Mouse (Mus musculus) liver, postnatal 0 days (tissue): ENCODE measurements around the gene Cdkn3. TPM values are rescaled to one million over a fixed set of nuclear protein-coding genes. Genes with fewer than 3 reads are reported as not detected.

Experiments
- ATAC-seq: fragments of 200-750 bp; cut with Nextera tagmentation; 2 replicates; pipeline ENCODE4 v1.8.0; 2017; ENCODE audit warnings: mild to moderate bottlenecking, moderate library complexity
- DNase-seq: peaks from one replicate; pipeline ENCODE4 v3.0.0-alpha.2; 2016
- H3K27ac ChIP-seq: fragments of 300-500 bp; sonication (generic); 2 replicates; pipeline ENCODE4 v1.5.1; 2014; ENCODE audit warnings: antibody characterized with exemption, moderate library complexity, mild to moderate bottlenecking, low read depth
- H3K27me3 ChIP-seq: fragments of 300-500 bp; sonication (generic); 2 replicates; pipeline ENCODE4 v1.6.1; 2014; ENCODE audit warnings: low read length, control low read depth, mixed read lengths; ENCODE audit not compliant: insufficient read depth
- H3K36me3 ChIP-seq: fragments of 300-500 bp; sonication (generic); replicated peaks from 2 replicates; pipeline ENCODE4 v1.6.1; 2014; ENCODE audit warnings: mild to moderate bottlenecking, control low read depth, low read length, moderate library complexity, mixed read lengths; ENCODE audit not compliant: insufficient read depth
- H3K4me1 ChIP-seq: fragments of 300-500 bp; sonication (generic); 2 replicates; pipeline ENCODE4 v1.6.1; 2014; ENCODE audit warnings: antibody characterized with exemption, mild to moderate bottlenecking, control low read depth; ENCODE audit not compliant: insufficient read depth
- H3K4me2 ChIP-seq: fragments of 300-500 bp; sonication (generic); 2 replicates; pipeline ENCODE4 v1.6.1; 2014; ENCODE audit warnings: low read depth, mild to moderate bottlenecking, low read length, moderate library complexity, mixed read lengths
- H3K4me3 ChIP-seq: fragments of 300-500 bp; sonication (generic); 2 replicates; pipeline ENCODE4 v1.5.1; 2014; ENCODE audit warnings: low read depth, low read length
- H3K9ac ChIP-seq: fragments of 300-500 bp; sonication (generic); replicated peaks from 2 replicates; pipeline ENCODE4 v1.6.1; 2014; ENCODE audit warnings: mild to moderate bottlenecking, moderate library complexity
- H3K9me3 ChIP-seq: fragments of 300-500 bp; sonication (generic); 2 replicates; pipeline ENCODE4 v1.6.1; 2016; ENCODE audit warnings: mild to moderate bottlenecking, control low read depth, low read length, mixed read lengths
- CTCF ChIP-seq: sonication (generic); IDR thresholded peaks from 2 replicates; pipeline ENCODE4 v1.5.1; 2016; ENCODE audit warnings: antibody characterized with exemption, low read depth
- EP300 ChIP-seq: IDR thresholded peaks from 2 replicates; pipeline ENCODE4 v1.6.1; 2016; ENCODE audit warnings: antibody characterized with exemption, low read depth, mild to moderate bottlenecking
- WGBS: fragments of 180-500 bp; shearing (Covaris S2); extraction: QIAGEN DNeasy Blood & Tissue Kit; methylation state at CpG from one replicate; pipeline ENCODE4 v1.1.7; 2014; ENCODE audit not compliant: insufficient replicate concordance; 5-methylcytosine and 5-hydroxymethylcytosine counted together
- polyA plus RNA-seq: library from polyadenylated mRNA; unstranded; fragments of >200 nt; fragmentation: Nextera tagmentation; extraction: Ambion mirVana; gene quantifications from 2 replicates; pipeline ENCODE4 v1.2.1, GENCODE M21; 2015

The Cdkn3 gene
- polyA plus RNA-seq, 1 experiment from 2014 or later = 70.1 TPM

DNA sequence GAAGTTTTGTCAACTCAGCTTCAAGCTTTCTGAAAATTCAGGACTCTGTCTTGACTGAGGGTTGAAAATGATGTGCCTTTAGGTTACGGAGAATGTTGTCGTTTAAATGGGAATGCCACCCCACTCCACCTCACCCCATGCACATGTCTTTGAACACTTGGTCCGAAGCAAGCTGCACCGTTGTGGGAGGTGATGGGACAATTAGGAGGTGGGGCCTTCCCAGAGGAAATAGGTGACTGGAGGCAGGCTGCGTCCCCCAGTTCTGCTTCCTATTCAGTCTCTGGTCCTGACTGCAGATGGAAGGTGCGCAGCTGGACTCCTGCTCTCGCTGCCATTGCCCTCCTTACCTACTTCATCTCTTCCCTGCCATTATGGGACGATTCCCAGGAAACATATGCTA is 4.5 kb upstream of the Cdkn3 start:
- 89% methylated on average over 8 of the region's 8 CpGs for WGBS
- Histone ChIP-seq H3K4me1 (no peaks in the 10 kb centered on the region; the same call in 1 of the 2 replicates), H3K9ac (no peak overlapping the region), H3K9me3 (no peaks in the 10 kb centered on the region), H3K36me3 (no peaks in the 10 kb centered on the region), H3K27me3 (no peaks in the 10 kb centered on the region), H3K27ac (no peak overlapping the region), H3K4me2 (no peak overlapping the region), H3K4me3 (no peak overlapping the region)
- DNase-seq (no peak), ATAC-seq (no peak)
- TF ChIP-seq CTCF (no peak), EP300 (no peak)

DNA sequence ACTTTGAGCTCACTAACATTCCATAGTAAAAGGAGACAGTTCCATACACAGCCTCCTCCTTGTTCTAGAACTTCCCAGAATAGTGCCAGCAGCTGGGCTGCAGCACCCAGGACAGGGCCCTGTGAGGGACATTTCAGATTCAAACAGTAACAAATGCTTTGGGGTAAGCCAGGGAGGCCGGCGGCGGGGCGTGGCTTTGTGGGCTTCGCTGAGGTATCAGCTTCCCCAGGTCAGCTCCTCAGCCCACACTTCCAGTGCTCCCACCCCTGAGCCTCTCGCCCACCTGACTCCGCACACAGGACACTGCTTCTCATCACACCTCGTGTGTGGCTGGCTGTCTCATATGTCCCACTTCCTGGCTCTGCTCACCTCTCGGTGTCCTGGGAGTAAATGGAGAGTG is 2.6 kb upstream of the Cdkn3 start:
- H3K27ac ChIP-seq = no peak overlapping the region
- H3K27me3 ChIP-seq = no peaks in the 10 kb centered on the region
- TF ChIP-seq CTCF (no peak), EP300 (no peak)
- no peak overlapping the region for H3K9ac ChIP-seq
- no peaks in the 10 kb centered on the region for H3K9me3 ChIP-seq
- peaks cover 9% of the 10 kb centered on the region for H3K4me1 ChIP-seq
- H3K4me2 ChIP-seq = no peak overlapping the region
- no peak for DNase-seq
- no peak for ATAC-seq
- no peak overlapping the region for H3K4me3 ChIP-seq
- no peaks in the 10 kb centered on the region for H3K36me3 ChIP-seq
- 76% methylated on average over 9 of the region's 9 CpGs for WGBS

DNA sequence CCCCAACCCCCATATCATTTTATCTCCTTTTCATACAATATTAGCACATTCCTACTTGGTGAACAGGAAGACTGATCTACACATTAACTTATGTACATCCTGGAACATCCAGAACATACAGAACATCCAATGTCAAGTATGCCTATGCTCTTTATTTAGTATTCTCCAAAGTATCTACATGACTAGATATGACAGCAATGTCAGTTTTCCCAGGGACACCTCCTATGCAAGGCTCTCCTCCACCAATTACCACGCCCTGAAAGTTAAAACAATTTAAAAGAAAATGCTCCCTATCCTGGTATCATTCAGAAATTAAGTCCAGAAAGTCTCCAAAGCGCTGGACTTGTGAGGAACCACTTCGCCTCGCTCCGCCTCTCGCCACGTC is 379 bp upstream of the Cdkn3 start:
- Histone ChIP-seq H3K9ac (no peak overlapping the region), H3K4me3 (peak overlapping the region; percentile 86), H3K4me1 (peaks cover 9% of the 10 kb centered on the region), H3K36me3 (peaks cover 18% of the 10 kb centered on the region), H3K9me3 (no peaks in the 10 kb centered on the region), H3K4me2 (peak overlapping the region; percentile 90), H3K27me3 (no peaks in the 10 kb centered on the region), H3K27ac (no peak overlapping the region)
- no peak for DNase-seq
- ATAC-seq = peak; percentile 5; the same call in 1 of the 2 replicates
- TF ChIP-seq EP300 (no peak), CTCF (no peak)
- 3% methylated on average over 7 of the region's 7 CpGs for WGBS

DNA sequence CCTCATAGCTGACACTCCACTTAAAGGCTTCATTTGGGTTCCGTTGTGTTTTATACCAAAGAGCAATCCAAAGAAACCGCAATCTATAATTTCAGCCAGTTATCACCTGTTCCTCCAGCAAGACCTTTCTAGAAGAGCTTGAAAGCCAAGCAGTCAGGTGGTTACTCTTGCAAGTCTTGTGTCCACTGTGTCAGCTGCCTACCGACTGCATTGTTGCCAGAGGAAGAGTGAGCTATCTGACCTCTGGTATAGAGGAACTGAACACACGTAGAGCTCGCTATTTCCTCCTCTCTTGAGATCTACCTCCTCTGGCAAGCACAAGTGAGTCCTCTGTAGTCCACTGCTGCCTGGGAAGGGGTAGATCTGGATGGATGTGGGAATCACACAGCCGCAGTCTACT is 845 bp downstream of the Cdkn3 start:
- TF ChIP-seq EP300 (no peak), CTCF (no peak)
- Histone ChIP-seq H3K36me3 (peaks cover 24% of the 10 kb centered on the region), H3K9ac (peak overlapping the region; percentile 93), H3K4me1 (peaks cover 9% of the 10 kb centered on the region), H3K27me3 (no peaks in the 10 kb centered on the region), H3K9me3 (no peaks in the 10 kb centered on the region), H3K4me3 (peak overlapping the region; percentile 86), H3K4me2 (peak overlapping the region; percentile 90), H3K27ac (peak overlapping the region; percentile 67)
- ATAC-seq = no peak
- 29% methylated on average over 6 of the region's 6 CpGs for WGBS
- DNase-seq = peak; percentile 22

DNA sequence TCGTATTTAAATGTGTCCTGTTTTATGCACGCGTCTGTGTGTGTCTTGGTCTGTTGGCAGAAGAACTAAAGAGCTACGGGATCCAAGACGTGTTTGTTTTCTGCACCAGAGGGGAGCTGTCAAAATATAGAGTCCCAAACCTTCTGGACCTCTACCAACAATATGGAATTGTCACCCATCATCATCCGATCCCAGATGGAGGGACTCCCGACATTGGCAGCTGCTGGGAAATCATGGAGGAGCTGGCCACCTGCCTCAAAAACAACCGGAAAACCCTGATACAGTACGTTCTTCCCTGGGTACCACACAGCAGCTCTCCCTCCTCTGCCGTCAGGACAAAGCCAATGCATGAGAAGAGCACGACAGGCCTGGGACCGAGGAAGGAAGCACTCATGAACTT is 6.8 kb downstream of the Cdkn3 start:
- Histone ChIP-seq H3K9me3 (no peaks in the 10 kb centered on the region), H3K9ac (no peak overlapping the region), H3K27ac (no peak overlapping the region), H3K4me1 (peaks cover under 1% of the 10 kb centered on the region; the same call in 1 of the 2 replicates), H3K27me3 (no peaks in the 10 kb centered on the region), H3K4me2 (no peak overlapping the region), H3K4me3 (no peak overlapping the region), H3K36me3 (peaks cover 79% of the 10 kb centered on the region)
- no peak for TF ChIP-seq EP300
- TF ChIP-seq CTCF = no peak
- WGBS = 86% methylated on average over 12 of the region's 12 CpGs
- ATAC-seq (no peak), DNase-seq (no peak)

DNA sequence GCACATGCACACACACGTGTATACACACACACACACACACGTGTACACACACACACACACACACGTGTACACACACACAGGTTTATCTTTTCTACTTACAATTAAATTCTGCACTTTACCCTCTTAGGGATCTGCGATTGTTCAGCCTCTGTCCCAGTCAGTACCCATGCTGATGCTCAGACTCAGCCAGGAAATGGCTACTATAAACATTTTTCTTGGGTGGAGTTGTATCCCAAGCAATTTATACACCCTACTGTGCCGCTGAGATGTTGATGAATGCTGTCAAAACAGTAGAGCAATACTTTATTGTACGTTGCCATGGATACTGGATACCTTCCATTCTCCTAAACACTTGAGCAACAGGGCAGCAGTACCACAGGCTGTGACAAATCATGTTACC is 9.7 kb downstream of the Cdkn3 start:
- no peak for TF ChIP-seq EP300
- Histone ChIP-seq H3K9ac (no peak overlapping the region), H3K36me3 (peaks cover 79% of the 10 kb centered on the region), H3K27me3 (no peaks in the 10 kb centered on the region), H3K9me3 (no peaks in the 10 kb centered on the region), H3K4me2 (no peak overlapping the region), H3K4me1 (no peaks in the 10 kb centered on the region), H3K4me3 (no peak overlapping the region), H3K27ac (no peak overlapping the region)
- DNase-seq (no peak), ATAC-seq (no peak)
- WGBS = 87% methylated on average over 6 of the region's 6 CpGs

DNA sequence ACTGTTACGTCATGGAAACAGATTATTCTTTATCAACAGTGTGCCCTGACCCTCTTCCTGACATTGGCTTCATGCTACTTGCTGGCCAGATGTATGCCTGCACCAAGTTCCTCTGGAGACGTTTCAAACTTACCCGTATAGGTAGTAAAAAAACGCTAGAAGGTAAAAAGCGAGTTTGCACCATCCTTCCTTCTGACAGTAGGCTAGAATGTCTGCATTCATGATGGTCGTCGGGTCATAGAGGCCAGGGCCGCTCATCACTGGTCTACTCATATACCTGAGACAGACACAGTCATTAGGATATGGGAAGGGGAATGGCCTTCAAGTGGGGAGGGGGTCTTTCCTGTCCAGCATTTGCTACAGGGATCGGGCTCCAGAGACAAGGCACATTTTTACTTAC is 18.4 kb downstream of the Cdkn3 start:
- H3K9me3 ChIP-seq = peaks cover 5% of the 10 kb centered on the region; the same call in 1 of the 2 replicates
- TF ChIP-seq CTCF = no peak
- TF ChIP-seq EP300 = no peak
- H3K4me2 ChIP-seq = no peak overlapping the region
- 91% methylated on average over 9 of the region's 9 CpGs for WGBS
- peaks cover 59% of the 10 kb centered on the region for H3K36me3 ChIP-seq
- no peak overlapping the region for H3K9ac ChIP-seq
- no peaks in the 10 kb centered on the region for H3K27me3 ChIP-seq
- no peak overlapping the region for H3K27ac ChIP-seq
- no peak overlapping the region for H3K4me3 ChIP-seq
- ATAC-seq (no peak), DNase-seq (no peak)
- no peaks in the 10 kb centered on the region for H3K4me1 ChIP-seq
